Mouse (Mus musculus) naive thymus-derived CD4-positive, alpha-beta T cell, adult 5 months (primary cell): ENCODE results near the gene Usp36. TPM values are rescaled to one million over a fixed set of nuclear protein-coding genes. Genes with fewer than 3 reads are reported as not detected.

Experiments used
- polyA plus RNA-seq: library from polyadenylated mRNA; unstranded; fragments of 100-300 nt; shearing (Covaris generic); gene quantifications from one replicate; pipeline ENCODE4 v1.2.1, GENCODE M21; 2017

Usp36 gene
- 72.9 TPM for polyA plus RNA-seq

GRCm38 (mm10) chr11:118289999-118290889 is at the start of gene Usp36:
Gene Usp36 (minus strand): TSS chr11:118290244.

GRCm38 (mm10) chr11:118248150-118249011 is 41.7 kb downstream of the Usp36 start, which contains the start of gene Cyth1:
Gene Cyth1 (minus strand): TSS chr11:118248592.

Other genes starting within 250 kb of the Usp36 start
- 0.46 TPM for gene Dnah17, start 159.6 kb downstream of the Usp36 start, polyA plus RNA-seq
- gene Cyth1, start 41.7 kb downstream of the Usp36 start, polyA plus RNA-seq = 323 TPM
- not detected for gene Cep295nl, start 52.3 kb upstream of the Usp36 start, polyA plus RNA-seq
- gene Timp2, start 65.5 kb upstream of the Usp36 start, polyA plus RNA-seq = 63.9 TPM
- 42.6 TPM for gene Lgals3bp, start 111.8 kb upstream of the Usp36 start, polyA plus RNA-seq
- gene Cant1, start 128.8 kb upstream of the Usp36 start, polyA plus RNA-seq = 40.6 TPM
- gene C1qtnf1, start 138.0 kb upstream of the Usp36 start, polyA plus RNA-seq = not detected
- 9.4 TPM for gene Engase, start 186.6 kb upstream of the Usp36 start, polyA plus RNA-seq